Mouse (Mus musculus) midbrain, embryonic 11.5 days (tissue): Measurements from ENCODE around the gene Actn1. TPM values are rescaled to one million over a fixed set of nuclear protein-coding genes. Genes with fewer than 3 reads are reported as not detected.

Source experiments
- ATAC-seq: fragments of 200-750 bp; cut with Nextera tagmentation; 2 replicates; pipeline ENCODE4 v1.8.0; 2017; ENCODE audit warnings: moderate TSS enrichment, moderate library complexity; ENCODE audit not compliant: low FRiP score
- DNase-seq: peaks from one replicate; pipeline ENCODE4 v3.0.0; 2015; ENCODE audit warnings: low spot score; ENCODE audit errors: missing footprints
- H3K27ac ChIP-seq: fragments of 300-500 bp; sonication (generic); 2 replicates; pipeline ENCODE4 v1.5.1; 2014; ENCODE audit warnings: low read depth, low read length
- H3K27me3 ChIP-seq: fragments of 300-500 bp; sonication (generic); 2 replicates; pipeline ENCODE4 v1.6.1; 2014; ENCODE audit warnings: mild to moderate bottlenecking, low read length, moderate library complexity, mixed read lengths; ENCODE audit not compliant: control insufficient read depth, insufficient read depth
- H3K36me3 ChIP-seq: fragments of 300-500 bp; sonication (generic); 2 replicates; pipeline ENCODE4 v1.6.1; 2014; ENCODE audit warnings: mild to moderate bottlenecking, low read length, moderate library complexity, mixed read lengths; ENCODE audit not compliant: control insufficient read depth, insufficient read depth
- H3K4me1 ChIP-seq: fragments of 300-500 bp; sonication (generic); 2 replicates; pipeline ENCODE4 v1.6.1; 2014; ENCODE audit warnings: low read length; ENCODE audit not compliant: control insufficient read depth, insufficient read depth
- H3K4me2 ChIP-seq: fragments of 300-500 bp; sonication (generic); 2 replicates; pipeline ENCODE4 v1.6.1; 2014; ENCODE audit warnings: mild to moderate bottlenecking, moderate library complexity
- H3K4me3 ChIP-seq: fragments of 300-500 bp; sonication (generic); 2 replicates; pipeline ENCODE4 v1.5.1; 2014; ENCODE audit warnings: low read depth, low read length
- H3K9ac ChIP-seq: fragments of 300-500 bp; sonication (generic); 2 replicates; pipeline ENCODE4 v1.6.1; 2014; ENCODE audit warnings: low read length
- H3K9me3 ChIP-seq: fragments of 300-500 bp; sonication (generic); 2 replicates; pipeline ENCODE4 v1.6.1; 2016; ENCODE audit warnings: low read length; ENCODE audit not compliant: control insufficient read depth
- WGBS: fragments of 180-500 bp; shearing (Covaris S2); extraction: QIAGEN DNeasy Blood & Tissue Kit; methylation state at CpG from one replicate; pipeline ENCODE4 v1.1.7; 2014; 5-methylcytosine and 5-hydroxymethylcytosine counted together
- polyA plus RNA-seq: library from polyadenylated mRNA; unstranded; fragments of >200 nt; fragmentation: Nextera tagmentation; extraction: Ambion mirVana; gene quantifications from 2 replicates; pipeline ENCODE4 v1.2.1, GENCODE M21; 2014

The Actn1 gene
- 17.4 and 19.9 TPM in 2 replicates for polyA plus RNA-seq

DNA sequence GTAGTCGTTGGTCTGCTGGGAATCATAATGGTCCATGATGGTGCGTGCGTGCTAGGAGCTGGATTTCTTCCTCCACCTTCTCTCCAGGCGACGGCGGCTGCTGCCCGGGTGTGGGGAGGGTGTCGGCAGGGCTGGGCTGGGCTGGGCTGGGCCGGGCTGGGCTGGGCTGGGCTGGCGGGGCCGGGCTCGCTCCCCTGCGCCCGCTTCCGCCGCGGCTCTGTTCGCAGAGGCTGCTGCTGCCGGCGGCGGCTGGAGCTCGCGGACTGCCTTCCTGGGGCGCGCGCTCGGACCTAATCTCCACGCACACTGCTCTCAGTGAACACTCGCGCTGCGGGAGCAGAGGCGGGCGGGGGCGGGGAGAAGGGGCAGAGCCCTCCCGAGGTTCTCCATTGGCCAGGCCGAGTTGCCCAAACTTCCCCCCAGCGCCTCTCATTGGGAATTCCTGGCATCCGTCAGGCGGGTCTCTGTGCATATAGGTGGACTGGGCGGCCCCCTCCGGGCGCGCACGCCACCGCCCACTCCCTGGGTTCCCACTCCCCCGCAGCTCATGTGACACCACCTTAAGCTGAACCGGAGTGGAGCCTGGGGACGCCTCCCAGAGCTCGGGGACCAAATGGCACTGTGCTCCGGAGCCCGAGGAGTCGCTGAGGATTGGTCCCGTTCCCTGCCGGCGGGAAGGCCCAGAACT is at the start of gene Actn1:
TSS of gene Actn1 (minus strand) at position 316 of the 688 bp plus-strand sequence.
- Histone ChIP-seq H3K4me1 (peaks cover 13% of the 10 kb centered on the region), H3K36me3 (no peaks in the 10 kb centered on the region), H3K27ac (peak within 1 kb of the TSS; percentile 86), H3K4me2 (peak within 1 kb of the TSS; percentile 92), H3K9me3 (no peaks in the 10 kb centered on the region), H3K9ac (peak within 1 kb of the TSS; percentile 74), H3K27me3 (no peaks in the 10 kb centered on the region), H3K4me3 (peak within 1 kb of the TSS; percentile 78)
- peak; percentile 98 for DNase-seq
- under 1% methylated on average over 50 of the region's 55 CpGs for WGBS
- peak; percentile 88 for ATAC-seq

DNA sequence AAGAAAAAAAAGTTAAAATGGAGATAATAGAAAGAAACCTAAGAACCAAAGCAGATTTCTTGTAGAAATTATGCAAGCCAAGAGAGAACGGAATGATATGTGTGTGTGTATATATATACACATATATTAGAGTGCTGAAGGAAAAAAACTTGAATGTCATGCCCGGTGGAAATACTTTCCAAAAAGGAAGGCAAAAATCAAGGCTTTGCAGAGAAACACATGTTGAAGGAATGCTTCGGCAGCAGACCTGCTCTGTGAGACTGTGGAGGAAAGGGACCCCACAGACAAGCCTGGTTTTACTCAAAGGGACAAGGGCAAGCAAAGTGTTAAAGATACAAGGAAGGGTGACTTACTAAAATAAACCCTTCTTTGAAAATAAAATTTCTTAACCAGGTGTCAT is 47.4 kb upstream of the Actn1 start:
- DNase-seq (no peak), ATAC-seq (no peak)
- H3K36me3 ChIP-seq: no peaks in the 10 kb centered on the region
- no peaks in the 10 kb centered on the region for H3K27me3 ChIP-seq
- H3K9me3 ChIP-seq: no peaks in the 10 kb centered on the region
- WGBS: 86% methylated on average over 3 of the region's 3 CpGs
- H3K27ac ChIP-seq: no peak overlapping the region
- no peaks in the 10 kb centered on the region for H3K4me1 ChIP-seq
- H3K4me3 ChIP-seq: no peak overlapping the region
- H3K9ac ChIP-seq: no peak overlapping the region
- H3K4me2 ChIP-seq: no peak overlapping the region

DNA sequence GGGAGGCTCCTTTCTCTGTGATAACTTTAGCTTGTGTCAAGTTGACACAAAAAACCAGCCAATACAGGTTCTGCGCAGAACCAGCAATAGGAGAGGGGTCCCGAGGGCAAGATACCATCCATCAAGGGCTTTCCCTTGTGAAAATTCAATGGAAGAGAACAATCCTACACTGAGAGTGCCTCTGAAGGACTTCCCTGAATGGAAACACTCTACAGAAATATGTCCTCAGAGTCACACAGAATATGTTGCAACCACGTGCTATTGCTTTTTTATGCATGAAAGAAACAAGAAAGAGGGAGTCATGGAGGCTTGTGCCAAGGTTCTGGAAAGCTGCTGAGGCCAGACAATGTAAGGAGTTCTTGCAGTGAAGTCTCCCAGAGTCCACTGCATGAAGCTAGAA is 44.3 kb upstream of the Actn1 start:
- Histone ChIP-seq H3K4me3 (no peak overlapping the region), H3K9me3 (no peaks in the 10 kb centered on the region), H3K36me3 (no peaks in the 10 kb centered on the region), H3K9ac (no peak overlapping the region), H3K4me1 (no peaks in the 10 kb centered on the region), H3K27me3 (no peaks in the 10 kb centered on the region), H3K4me2 (no peak overlapping the region), H3K27ac (no peak overlapping the region)
- no peak for ATAC-seq
- no peak for DNase-seq
- 86% methylated on average over 3 of the region's 3 CpGs for WGBS

DNA sequence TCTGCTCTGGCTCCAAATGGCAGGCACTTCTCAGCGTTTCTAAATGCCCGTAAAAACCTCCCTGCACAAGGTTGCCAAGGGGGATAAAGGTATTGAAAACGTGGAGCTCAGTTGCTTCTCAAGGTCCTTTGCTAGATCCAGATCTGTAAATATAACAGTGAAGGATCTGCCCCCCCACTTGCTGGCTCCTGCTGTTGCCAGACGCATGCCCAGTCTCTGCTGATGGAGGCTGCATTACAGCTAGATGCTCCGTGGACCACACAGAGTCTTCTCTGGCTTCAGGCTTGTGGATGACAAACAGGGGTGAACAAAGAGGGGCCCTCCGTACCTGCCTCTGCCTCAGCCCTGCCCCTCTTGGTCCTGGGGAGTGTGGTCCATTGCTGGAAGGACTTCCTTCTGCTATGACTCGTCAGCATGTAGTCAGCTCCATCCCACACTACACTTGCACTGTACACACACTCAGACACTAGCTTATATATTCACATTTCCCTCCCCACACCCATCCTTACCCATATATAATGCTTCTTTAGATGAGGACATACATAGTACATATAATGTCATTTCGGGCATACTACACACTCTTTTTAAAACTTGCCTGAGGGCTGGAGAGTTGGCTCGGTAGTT is 40.8 kb upstream of the Actn1 start:
- Histone ChIP-seq H3K4me1 (no peaks in the 10 kb centered on the region), H3K9me3 (no peaks in the 10 kb centered on the region), H3K36me3 (no peaks in the 10 kb centered on the region), H3K9ac (no peak overlapping the region), H3K27me3 (no peaks in the 10 kb centered on the region), H3K4me2 (no peak overlapping the region), H3K4me3 (no peak overlapping the region), H3K27ac (no peak overlapping the region)
- 83% methylated on average over 9 of the region's 9 CpGs for WGBS
- DNase-seq: no peak
- no peak for ATAC-seq

DNA sequence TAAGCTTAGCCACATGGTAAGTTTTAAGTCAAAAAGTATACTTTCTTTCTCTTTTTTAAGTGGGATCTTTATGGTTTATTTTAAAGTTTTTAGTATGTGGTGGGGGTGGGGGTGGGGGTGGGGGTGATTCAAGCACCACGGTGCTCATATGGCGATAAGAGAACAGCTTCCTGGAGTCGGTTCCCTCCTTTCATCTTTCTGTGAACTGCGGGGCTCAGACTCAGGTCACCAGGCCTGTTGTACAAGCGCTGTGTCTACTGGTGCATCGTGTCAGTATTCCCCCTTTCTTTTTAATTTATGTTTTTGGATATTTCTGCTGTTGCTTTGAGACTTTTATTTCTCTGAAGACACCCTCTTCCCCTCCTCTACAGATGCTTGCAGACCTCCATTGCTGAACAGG is 38.5 kb upstream of the Actn1 start:
- DNase-seq: no peak
- Histone ChIP-seq H3K9ac (no peak overlapping the region), H3K36me3 (no peaks in the 10 kb centered on the region), H3K4me2 (no peak overlapping the region), H3K4me1 (no peaks in the 10 kb centered on the region), H3K27me3 (no peaks in the 10 kb centered on the region), H3K4me3 (no peak overlapping the region), H3K9me3 (no peaks in the 10 kb centered on the region), H3K27ac (no peak overlapping the region)
- ATAC-seq: no peak
- 86% methylated on average over 6 of the region's 6 CpGs for WGBS

DNA sequence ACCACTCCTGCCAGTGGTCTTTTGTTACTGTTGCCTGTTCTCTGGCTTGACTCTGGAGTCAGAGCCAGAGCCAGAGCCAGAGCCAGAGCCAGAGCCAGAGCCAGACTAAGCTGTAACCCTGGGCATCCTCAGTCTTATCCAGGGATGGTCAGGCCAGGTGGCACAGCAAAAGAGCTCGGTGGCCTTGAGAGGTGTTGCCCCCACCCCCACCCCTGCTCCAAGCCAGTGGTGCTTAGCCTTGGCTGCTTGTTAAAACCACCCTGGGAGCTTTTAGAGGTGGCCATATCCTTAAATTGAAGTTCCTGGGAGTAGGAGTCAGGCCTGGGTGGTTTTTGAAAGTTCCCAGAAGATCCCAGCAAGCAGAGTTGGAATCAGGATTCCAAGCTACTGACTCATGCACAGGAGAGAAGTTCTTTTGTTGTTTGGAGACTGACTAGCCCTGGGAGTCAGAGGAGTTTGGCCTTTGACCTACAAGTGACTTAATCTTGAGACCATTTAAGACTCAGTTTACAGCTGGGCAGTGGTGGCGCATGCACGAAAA is 31.8 kb upstream of the Actn1 start:
- Histone ChIP-seq H3K9ac (no peak overlapping the region), H3K27ac (no peak overlapping the region), H3K4me2 (no peak overlapping the region), H3K4me3 (no peak overlapping the region), H3K27me3 (no peaks in the 10 kb centered on the region), H3K4me1 (no peaks in the 10 kb centered on the region), H3K9me3 (no peaks in the 10 kb centered on the region), H3K36me3 (no peaks in the 10 kb centered on the region)
- 60% methylated on average over 3 of the region's 3 CpGs for WGBS
- ATAC-seq (no peak), DNase-seq (no peak)

DNA sequence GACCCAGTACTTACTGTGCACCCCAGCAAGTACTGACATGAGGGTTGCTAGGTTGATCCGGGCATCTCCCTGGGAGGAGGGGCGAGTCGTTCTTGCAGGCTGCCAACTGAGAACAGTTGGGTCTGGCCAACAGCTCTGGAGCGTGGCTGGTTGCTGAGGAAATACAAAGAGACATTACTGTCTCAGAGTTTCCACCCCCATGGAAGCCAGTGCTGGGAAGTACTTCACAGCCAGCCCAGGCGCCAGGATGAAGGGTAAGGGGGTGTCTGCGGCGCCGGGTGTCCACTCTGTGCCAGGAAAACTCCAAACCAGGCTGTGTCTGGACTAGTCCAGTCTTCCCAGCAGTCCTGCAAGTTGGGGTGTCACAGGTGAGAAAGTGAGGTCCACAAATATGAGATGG is 30.8 kb upstream of the Actn1 start:
- Histone ChIP-seq H3K4me1 (no peaks in the 10 kb centered on the region), H3K4me2 (no peak overlapping the region), H3K4me3 (no peak overlapping the region), H3K27ac (no peak overlapping the region), H3K9me3 (no peaks in the 10 kb centered on the region), H3K27me3 (no peaks in the 10 kb centered on the region), H3K9ac (no peak overlapping the region), H3K36me3 (no peaks in the 10 kb centered on the region)
- ATAC-seq (no peak), DNase-seq (no peak)
- WGBS: 93% methylated on average over 8 of the region's 8 CpGs

DNA sequence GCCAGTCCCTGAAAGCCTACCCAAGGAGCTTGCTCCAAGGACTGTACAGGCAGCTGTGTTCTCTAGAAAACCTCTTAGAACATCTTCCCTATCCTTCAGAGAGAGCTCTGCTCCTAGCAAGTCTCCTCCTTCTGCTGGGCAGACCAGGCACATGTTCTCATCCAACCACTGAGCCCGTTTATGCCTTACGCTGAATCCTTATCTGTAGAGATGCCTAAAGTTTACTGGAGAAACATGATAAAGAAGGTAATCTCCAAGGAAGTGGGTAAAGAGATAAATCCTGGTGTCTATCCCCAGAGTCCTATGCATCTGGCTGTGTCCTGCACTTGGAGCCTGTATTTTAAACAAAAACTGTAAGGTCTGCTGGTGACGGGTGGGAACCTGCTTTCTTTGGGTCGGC is 30.3 kb upstream of the Actn1 start:
- no peaks in the 10 kb centered on the region for H3K4me1 ChIP-seq
- no peak overlapping the region for H3K4me2 ChIP-seq
- 95% methylated on average over 4 of the region's 4 CpGs for WGBS
- DNase-seq: no peak
- H3K9ac ChIP-seq: no peak overlapping the region
- no peak for ATAC-seq
- no peaks in the 10 kb centered on the region for H3K9me3 ChIP-seq
- no peak overlapping the region for H3K4me3 ChIP-seq
- H3K27ac ChIP-seq: no peak overlapping the region
- H3K36me3 ChIP-seq: no peaks in the 10 kb centered on the region
- H3K27me3 ChIP-seq: no peaks in the 10 kb centered on the region

DNA sequence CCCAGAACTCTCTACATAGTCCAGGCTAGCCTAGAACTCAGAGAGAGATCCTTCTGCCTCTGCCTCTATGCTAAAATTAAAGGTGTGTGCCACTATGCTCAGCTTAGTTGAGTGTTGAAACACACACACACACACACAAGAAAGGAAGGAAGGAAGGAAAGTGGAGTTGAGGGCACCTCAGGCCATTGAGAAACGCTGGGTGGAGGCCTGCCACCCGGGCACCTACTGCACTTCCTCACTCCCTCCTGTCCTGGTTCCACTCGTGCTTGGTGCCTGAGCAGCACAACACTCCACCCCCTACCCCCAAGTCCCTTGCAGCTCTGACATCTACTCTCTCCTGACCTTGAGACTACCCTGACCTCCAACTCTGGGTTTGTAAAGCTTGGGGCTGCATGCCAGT is 29.6 kb upstream of the Actn1 start:
- ATAC-seq: no peak
- WGBS: 84% methylated on average over 3 of the region's 3 CpGs

More for the DNA sequence above, 29.6 kb upstream of the Actn1 start:
- Histone ChIP-seq H3K36me3 (no peaks in the 10 kb centered on the region), H3K4me2 (no peak overlapping the region), H3K4me1 (no peaks in the 10 kb centered on the region), H3K9me3 (no peaks in the 10 kb centered on the region), H3K27me3 (no peaks in the 10 kb centered on the region), H3K9ac (no peak overlapping the region), H3K27ac (no peak overlapping the region), H3K4me3 (no peak overlapping the region)
- no peak for DNase-seq
